Mouse (Mus musculus) yolk sac, embryonic 10.5 days (tissue): ENCODE data around the gene Gjd3.
"Not testable (repeated sequence)": the region's sequence is repeated elsewhere in the genome, so short reads cannot be mapped to it uniquely, and the experiment has no call there.

Source experiments
- DNase-seq: peaks from one replicate; pipeline ENCODE4 v3.0.0-alpha.2; 2017; ENCODE audit warnings: low spot score

Gjd3 gene

DNA sequence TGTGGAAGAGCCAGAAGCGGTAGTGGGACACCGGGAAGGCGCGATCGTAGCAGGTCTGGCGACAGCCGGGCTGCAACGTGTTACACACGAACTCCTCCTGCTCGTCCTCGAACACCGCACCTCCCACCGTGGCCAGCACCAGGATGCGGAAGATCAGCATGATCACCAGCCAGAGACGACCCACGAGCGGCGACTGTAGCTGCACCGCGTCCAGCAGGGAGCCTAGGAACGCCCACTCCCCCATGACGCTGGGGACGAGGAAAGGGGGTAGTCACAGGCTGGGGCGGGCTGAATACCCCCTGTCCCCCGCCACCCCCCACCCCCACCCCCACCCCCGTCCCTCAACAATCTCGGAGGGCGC lies at the start of gene Gjd3:
TSS of gene Gjd3 (minus strand) at position 244 of the 361 bp plus-strand sequence.
- DNase-seq = no peak

DNA sequence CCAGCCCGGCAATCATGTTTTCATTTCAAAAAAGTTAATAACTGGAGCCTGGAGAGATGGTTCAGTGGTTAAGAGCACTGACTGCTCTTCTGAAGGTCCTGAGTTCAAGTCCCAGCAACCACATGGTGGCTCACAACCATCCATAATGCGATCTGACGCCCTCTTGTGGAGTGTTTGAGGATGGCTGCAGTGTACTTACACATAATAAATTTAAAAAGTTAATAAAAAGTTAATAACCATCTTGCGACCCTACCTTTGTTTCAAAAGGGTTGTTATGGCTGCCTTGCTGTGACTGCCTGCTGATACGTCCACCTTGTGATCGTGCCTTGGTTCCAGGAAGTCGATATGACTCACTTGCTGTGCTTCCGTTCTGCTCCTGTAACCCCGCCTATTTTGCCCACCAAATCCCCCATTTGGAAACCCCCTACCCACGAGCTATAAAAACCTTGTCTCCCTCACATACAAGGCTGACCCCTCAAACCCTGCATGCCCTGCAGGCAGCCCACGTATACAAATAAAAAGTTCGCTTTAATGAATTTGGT lies 44.2 kb upstream of the Gjd3 start:
- no peak for DNase-seq

DNA sequence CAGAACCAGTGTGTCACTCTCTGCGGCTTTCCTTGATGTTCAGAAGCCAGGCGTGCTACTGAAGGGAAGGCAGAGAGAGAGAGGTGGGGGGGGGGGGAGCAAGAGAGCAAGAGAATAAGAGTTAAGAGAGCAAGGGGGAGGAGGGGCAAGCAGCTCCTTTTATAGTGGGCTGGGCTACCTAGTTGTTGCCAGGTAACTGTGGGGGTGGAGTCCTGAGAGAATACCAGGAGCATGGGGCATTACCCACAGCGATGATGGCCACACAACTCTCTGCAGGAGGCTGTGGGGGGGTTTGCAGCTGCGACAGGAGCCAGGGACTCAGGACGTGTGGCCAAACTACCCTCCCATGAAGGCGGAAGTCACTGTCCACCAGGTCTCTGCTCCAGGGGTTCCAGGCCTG lies 43.1 kb upstream of the Gjd3 start:
- no peak for DNase-seq

DNA sequence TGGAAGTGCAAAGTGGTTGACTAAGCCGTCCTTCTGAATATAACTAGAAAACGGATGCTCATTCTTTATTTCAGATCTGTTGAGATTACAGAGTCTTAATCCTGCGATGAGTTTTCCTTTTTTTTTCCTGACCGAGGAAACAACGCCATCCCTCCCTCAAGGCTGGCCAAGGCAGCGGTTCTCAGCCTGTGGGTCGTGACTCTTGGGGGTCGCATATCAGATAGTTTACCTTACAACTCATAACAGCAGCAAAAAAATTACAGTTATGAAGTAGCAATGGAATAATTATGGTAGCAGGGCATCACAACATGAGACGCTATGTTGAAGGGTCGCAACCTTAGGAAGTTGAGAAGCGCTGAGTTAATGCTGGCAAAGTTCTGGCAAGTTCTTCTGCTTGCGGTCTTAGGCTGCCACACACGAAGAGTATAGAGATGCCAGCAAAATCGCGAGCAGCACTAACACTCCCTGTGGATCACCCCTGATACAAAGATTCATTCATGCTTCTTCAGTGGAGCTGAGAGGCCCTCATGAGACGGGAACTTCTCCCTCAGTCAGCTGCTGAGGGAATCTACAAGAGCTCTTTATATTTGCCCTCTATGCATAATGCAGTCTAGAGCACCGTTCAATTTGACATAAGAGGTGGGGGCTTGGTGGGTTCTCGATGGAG lies 41.8 kb upstream of the Gjd3 start:
- DNase-seq = no peak

DNA sequence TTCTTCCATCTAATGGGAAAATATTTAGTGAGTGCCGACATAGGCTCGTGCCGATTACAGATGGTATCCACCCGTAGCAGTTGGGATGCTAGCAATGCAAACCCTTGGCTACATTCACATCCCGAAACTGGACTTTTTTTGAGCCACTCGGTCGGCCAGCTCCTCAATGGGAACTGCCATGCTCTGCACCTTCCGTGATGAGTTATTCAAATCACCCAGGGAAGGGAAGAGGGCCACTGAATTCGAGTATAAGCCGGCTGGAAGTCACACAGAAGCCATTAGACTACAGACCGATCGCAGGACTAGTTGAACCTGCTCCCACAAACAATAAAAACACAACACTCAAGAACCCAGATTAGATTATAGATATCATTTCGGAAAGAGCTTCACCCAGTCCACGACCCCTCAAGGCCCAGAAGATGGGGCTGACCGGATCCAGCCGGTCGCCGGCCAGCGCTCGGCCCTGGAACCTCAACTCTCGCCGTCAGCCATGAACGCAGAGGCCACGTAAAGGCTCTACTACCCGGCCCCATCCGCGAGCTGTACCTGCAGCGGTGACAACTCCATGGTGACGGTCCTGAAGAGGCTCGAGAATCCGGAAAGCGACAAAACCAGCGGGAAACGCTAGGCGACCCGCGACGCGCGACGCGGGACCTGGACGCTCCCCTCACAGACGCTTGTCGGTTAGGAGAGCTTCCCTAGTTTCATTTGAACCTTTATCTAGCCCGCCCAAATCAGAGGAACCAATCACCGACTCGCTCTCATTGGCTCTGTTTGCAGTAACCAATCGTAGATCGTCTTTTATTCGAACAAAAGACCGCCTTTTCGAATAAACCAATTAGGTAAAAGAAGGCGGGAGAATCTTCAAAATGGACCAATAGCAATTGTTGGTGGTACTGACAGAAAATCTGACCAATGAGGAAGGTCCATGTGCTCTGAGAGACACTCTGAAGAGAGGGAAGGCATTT lies 41.0 kb upstream of the Gjd3 start, which contains the start of gene Top2a:
TSS of gene Top2a (minus strand) at position 690 of the 968 bp plus-strand sequence.
- DNase-seq = peak; percentile 98

DNA sequence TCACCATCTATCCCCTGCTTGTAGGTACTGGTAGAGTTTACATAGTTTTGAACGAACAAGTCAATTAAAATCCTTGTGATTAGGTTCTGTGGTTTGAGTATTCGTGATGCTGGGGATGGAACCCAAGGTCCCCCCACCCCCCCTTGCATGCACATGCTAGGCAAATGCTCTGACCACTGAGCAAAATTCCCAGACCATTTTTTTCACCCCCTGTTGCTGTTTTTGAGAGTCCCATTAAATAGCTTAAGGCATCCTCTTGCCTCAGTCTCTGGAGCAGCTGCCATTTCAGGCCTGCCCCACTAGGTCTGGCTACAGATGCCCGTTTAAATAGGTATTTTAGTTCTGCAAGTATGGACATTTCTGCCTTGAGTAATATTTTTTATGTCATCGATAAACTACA lies 40.3 kb upstream of the Gjd3 start:
- DNase-seq = no peak

DNA sequence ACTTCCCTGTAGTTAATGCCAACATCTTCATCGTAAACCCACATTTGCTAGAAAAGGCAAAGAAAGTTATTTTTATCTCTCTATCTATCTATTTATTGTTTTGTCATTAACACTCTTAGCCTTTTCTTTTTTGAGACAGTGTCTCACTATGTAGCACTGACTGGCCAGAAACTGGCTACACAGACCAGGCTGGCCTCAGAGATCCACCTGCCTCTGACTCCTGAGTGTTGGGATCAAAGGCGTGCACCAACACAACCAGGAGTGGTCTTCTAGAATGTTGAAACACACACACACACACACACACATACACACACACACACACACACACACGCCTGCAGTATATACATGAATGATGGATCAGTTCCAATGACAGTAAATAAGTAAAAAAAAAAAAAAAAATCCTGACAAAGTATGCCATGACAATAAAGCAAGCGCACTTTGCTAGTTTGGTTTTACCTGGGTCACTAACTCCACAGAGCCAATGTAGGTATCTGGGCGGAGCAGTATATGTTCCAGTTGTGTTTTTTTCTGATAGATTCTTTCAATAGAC lies 39.6 kb upstream of the Gjd3 start:
- no peak for DNase-seq

DNA sequence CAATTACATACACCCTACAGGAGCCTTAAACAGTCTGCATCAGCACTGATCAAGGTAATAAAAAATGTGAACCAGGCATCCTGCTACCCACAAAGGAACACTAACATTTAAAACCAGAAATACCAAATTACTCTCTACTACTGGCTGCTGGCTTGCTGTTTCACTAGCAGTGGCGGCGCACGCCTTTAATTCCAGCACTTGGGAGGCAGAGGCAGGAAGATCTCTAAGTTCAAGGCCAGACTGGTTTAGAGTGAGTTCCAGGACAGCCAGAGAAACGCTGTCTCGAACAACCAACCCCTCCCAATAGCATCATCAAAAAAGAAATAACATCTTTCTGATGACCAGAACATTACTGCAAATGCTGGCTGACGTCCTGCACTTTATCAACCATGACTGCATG lies 37.0 kb upstream of the Gjd3 start:
- DNase-seq = no peak

DNA sequence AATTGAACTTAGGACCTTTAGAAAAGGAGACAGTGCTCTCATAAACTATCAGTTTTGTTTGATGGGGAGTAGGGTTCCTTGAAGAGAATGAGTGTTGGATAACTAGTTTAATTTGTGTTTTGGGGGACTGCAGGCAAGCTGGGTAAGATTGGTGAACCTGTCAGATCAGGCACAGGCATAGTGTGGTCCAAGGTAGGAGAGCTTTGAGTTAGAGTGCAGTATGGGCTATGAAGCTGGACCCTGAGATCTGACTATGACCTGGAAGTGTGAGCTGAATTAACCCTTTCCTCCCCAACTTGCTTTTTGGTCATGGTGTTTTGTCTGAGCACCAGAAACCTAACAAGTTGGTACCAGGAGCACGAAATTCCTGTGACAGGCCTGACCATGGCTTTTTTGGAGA lies 31.0 kb upstream of the Gjd3 start:
- DNase-seq = no peak

DNA sequence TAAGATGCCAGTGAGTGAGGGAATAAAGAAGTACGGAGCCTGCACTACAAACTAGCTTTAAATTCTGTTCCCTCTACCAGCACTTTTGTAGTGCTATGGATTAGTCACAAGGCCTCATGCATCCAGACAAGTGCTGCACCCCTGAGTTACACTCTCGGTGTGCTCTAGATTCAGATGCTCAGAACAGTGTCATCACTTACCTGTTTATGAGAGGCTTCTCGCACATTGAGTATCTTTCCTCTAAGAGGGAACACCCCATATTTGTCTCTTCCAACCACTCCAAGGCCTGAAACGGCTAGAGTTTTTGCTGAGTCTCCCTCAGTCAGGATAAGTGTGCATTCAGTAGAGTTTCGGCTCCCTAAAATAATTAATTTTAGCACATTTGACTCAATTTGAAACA lies 27.9 kb upstream of the Gjd3 start:
- no peak for DNase-seq

DNA sequence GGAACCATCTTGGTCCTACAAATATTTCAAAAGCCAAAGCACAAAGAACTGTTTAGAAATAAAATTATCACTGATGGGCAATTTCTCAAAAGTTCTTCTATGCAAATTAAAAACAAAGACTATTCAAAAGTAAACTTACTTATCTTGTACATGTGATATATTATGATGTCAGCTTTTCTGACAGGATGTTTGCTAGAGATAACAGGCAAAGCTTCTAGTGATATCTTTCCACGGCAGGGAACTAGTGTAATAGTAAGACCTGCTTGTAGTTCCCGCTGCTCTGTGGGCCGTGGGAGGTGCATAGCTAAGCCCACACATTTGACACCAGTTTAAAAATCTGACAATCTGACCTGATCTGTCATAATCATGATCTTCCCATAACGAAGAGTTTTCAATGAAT lies 27.3 kb upstream of the Gjd3 start:
- no peak for DNase-seq

DNA sequence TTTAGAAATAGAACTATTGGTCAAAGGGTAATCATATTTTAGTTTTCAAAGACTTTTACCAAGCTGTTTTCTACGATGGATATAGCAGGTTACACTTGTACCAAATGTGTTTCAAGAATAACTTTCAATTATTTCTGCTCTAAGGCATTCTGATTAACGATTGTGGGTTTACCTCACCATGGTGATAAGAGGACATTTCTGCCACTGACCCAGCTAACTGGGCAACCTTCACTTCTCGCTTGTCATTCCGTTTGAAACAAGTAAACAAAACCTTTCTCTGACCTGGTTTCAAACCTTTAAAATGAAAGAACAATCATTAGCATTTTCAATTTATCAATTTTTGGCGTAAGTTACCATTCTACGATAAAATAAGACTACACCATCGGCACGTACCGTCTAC lies 24.0 kb upstream of the Gjd3 start:
- no peak for DNase-seq

DNA sequence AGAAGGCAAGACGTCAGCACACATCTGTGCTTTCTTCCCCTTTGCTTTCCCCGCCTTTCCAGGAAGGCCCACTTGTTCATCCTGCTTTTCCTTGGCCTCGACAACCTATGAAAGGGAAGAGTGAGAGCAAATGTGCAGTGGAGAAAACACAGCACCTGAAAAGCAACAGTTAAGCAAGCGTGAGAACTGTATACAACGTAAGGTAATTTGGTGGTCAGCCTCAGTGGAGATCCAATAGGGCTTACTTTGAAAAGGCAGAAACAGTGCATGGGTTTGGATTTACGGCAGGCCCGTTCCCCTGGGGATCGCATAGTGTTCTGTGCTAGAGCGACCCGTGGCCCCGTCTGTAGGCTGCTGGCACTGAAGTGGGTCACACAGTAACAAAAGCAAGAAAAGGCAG lies 16.4 kb upstream of the Gjd3 start:
- DNase-seq = no peak

DNA sequence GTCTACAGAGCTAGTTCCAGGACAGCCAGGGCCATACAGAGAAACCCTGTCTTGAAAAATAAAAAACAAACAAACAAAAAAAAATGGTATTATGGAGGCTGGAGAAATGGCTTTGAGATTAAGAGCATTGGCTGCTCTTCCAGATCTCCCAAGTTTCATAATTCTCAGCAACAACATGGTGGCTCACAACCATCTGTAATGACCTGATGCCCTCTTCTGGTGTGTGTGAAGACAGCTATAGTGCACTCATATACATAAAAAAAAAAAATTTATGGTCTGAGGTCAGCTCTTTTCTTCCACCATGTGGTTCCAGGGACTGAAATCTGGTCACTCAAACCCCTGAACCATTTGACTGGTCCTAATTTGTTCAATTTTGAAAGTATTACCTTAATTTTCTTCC lies 16.0 kb upstream of the Gjd3 start:
- no peak for DNase-seq

DNA sequence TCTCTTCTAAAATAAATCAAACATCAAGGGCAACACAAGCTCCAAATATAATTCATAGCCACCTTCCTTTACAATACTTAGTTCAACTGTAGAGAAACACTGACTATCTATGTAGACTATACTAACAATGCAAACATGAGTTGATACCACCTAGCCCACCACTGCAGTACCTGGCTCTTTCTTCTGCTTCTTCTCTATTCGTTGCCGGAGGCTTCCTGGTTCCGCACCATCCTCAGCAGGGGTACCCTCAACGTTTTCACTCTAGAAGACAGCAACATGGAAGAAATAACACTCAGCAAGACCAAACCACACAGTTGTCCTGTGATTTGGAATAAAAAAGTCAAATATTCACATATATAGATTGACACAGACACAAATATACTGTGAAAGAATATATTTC lies 14.8 kb upstream of the Gjd3 start:
- DNase-seq = no peak

DNA sequence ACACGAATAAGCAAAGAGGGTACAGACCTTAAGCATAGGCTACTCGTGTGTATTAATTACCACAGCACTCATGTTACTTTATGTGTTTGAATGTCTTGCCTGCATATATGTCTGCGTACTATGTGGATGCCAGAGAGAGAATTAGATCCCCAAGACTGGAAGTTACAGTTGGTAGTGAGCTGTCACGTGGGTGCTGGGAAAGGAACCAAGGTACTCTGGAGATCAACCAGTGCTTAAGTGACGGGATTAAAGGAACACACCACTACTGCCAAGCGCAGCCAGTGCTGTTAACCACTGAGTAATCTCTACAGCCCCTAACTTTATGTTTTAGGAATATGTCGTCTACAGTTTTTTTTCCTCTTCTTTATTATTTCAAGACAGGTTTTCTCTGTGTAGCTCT lies 13.2 kb upstream of the Gjd3 start:
- DNase-seq = no peak

DNA sequence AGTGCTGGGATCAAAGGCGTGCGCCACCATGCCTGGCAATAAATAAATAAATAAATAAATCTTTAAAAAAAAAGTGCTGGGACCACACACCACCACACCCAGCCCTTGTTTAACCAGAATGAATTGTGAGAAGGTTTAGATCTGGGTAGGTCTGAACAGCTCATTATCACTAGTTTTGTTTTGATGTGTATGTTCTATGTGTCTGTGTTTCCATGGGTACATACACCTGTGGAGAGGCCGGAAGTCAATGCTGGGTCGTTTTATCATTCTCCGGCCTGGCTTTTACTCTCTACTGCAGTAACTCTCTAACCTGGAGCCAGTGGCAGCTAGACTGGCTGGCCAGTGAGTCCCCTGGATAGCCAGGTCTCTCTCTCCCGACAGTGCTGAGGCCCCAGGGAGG lies 8.1 kb upstream of the Gjd3 start:
- DNase-seq = no peak

DNA sequence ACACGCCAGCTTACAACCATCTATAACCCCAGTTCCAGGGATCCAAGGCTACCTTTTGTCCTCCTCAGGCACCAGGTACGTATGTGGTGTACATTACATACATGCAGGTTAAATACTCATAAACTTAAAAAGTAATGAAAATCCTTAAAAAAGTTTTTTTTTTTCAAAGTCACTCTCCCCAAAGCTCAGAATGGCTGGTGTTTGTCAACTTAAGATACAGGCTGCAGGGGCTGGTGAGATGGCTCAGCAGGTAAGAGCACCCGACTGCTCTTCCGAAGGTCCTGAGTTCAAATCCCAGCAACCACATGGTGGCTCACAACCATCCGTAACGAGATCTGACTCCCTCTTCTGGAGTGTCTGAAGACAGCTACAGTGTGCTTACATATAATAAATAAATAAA lies 5.4 kb upstream of the Gjd3 start:
- not testable (repeated sequence) for DNase-seq

DNA sequence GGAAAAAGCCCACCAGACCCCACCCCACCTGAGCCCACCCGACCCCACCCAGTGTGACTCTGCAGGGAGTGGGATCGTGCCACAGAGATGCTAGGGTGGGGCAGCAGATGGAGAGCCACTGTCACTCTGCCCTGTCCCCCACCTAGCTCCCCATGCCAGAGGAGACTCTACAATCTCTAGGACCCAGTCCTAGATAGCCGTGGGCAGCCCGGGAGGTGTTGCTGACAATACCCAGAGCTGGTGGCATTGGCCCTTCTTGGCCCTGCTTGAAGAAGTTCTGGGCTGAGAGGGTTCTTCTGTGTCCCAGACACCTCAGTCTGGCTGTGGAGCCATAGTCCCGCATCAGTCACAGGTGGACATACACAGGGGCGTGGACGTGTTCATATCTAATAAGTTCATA lies 2.7 kb upstream of the Gjd3 start:
- DNase-seq = no peak

DNA sequence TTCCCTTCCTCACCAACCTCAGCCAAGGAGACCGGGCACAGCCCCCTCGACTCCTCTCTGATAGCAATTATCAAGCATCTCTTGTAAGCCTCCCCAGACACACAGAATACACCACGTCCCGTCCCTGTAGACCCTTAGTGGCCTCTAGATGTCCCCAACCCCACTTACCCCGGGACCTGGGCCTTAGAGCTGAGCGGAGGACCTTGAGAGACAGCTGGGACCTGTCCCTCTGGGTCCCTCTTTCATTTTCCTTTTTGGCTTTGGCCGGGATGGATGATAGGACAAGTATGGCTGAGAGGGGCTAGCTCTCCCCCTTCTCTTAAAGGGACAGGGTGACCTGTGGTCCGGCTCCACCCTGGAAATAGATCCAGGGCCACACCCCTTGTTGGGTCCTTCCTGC lies 735 bp upstream of the Gjd3 start:
- DNase-seq = no peak

DNA sequence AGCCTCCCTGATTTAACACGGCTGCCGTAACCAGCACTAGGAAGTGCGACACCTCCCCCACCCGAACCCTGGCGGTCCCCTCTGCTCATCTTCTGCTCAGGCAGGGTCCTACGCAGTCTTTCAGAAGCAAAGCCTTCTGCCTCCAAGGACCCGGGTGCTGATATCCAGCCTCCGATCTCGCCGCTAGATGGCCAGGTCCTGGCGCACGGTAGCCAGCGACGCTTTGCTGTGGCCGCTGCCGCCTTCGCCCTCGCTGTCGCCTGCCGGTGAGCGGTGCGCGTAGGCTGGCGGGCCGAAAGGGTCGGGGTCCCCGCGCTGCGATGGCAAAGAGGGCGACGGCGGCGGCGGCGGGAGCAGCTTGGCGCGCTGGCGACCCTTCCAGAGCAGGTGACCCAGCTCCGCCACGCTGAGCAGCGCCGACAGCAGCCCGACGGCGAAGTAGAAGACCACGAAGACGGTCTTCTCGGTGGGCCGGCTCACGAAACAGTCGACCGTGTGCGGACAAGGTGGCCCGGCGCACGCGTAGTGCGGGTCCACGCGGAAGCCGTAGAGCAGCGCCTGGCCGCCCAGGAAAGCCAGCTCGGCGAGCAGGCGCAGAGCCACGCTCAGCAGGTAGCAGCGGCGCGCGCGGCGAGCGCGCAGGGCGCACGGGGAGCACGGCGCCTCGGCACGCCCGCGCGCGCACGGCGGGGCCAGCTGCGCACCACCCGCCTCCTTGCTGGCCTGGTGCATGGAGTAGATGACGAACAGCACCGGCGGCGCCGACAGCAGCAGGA lies 631 bp downstream of the Gjd3 start:
- peak; percentile 69 for DNase-seq
